Mouse (Mus musculus): Measurements from ENCODE around the gene Tmem151a. TPM values are rescaled to one million over a fixed set of nuclear protein-coding genes. Genes with fewer than 3 reads are reported as not detected.

The Tmem151a gene
- polyA plus RNA-seq, 1 experiment from 2014 or later, result 4.4 TPM

- H3K27me3 ChIP-seq (ENCODE audit: insufficient read depth, low read length), result no peaks in the 10 kb centered on the region
- H3K36me3 ChIP-seq (ENCODE audit: insufficient read depth), result peaks cover 64% of the 10 kb centered on the region
- under 1% methylated on average over 46 of the region's 46 CpGs for WGBS
- TF ChIP-seq CTCF (IDR thresholded peaks at IDR 0.05; ENCODE audit: low read depth), result no peak
- H3K4me2 ChIP-seq, result peak within 1 kb of the TSS; percentile 89
- peak; percentile 100 for DNase-seq
- peaks cover 5% of the 10 kb centered on the region; the same call in 1 of the 2 replicates for H3K4me1 ChIP-seq (ENCODE audit: insufficient read depth)
- peak within 1 kb of the TSS; percentile 91 for H3K27ac ChIP-seq (ENCODE audit: low read depth)
- H3K9ac ChIP-seq, result peak within 1 kb of the TSS; percentile 87
- peak within 1 kb of the TSS; percentile 81 for H3K4me3 ChIP-seq (ENCODE audit: low read depth, low read length)
- peak; percentile 97 for ATAC-seq (ENCODE audit: insufficient read depth)
- no peaks in the 10 kb centered on the region for H3K9me3 ChIP-seq (ENCODE audit: low read depth, low read length)
Observed at GRCm38 (mm10) chr19:5106731-5107191, 21.4 kb upstream of the Tmem151a start, which contains the start of gene Rab1b. Rab1b (minus strand) TSS chr19:5107072.

DNA sequence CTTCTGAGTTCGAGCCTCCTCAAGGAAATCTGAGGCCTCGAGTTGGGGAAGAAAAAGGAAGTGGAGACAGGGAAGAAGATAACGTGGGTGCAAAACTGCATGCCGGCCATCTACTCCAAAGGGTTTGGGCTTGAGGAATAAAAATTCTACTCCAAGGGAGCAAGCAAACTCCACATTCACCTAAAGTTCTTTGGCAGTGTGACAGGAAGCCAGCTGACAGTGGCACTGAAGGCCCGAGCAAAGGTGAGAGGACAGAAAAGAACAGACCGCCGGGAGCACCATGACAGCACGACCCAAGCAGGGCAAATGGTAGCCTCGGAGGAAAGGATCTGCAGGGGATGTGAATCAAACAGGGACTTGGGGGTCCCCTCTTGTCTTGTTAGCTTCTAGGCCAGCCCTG is 20.7 kb upstream of the Tmem151a start:
- peaks cover 64% of the 10 kb centered on the region for H3K36me3 ChIP-seq (ENCODE audit: insufficient read depth)
- no peak for ATAC-seq (ENCODE audit: insufficient read depth)

DNA sequence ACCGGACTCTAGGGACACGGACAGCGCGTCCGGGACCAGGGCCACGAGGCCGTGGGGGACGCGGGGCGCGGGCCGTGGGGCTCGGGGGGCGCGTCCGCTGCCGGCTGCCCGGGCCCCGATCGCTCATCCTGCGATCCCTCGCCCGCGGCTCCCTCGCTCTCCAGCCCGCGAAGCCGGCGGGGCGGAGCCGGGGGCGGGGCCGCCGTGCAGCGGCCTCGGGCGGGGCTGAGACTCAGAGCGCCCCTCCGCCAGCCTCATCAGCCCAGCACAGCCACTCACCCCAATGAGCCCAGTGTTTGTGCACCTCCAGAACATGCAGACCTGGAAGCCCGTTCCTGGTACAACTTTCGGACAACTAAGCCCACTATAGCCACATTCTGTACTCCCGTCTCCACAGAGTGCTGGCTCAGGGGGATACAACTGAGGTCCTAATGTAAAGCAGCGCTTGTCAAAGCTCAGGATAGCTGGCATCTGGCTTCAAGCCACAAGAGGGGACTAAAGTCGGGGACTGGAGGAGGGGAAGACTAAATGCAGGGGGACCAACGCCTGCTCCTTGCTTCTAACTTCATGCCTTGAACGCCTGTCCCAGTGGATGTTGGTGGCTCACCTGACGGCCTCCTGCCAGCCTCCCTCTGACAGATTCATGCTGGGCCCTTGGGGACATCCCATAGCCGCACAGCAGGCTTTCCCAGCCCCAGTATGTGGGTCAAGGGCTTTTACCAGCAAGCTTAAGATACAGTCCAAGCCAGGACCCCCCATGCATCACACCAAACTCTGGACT is 13.2 kb upstream of the Tmem151a start, which contains the start of gene Cnih2:
Cnih2 (minus strand) TSS at position 159 of the 781 bp plus-strand sequence.
- H3K4me1 ChIP-seq (ENCODE audit: insufficient read depth), result peaks cover 2% of the 10 kb centered on the region; the same call in 1 of the 2 replicates
- peaks cover 43% of the 10 kb centered on the region for H3K36me3 ChIP-seq (ENCODE audit: insufficient read depth)
- no peaks in the 10 kb centered on the region for H3K27me3 ChIP-seq (ENCODE audit: insufficient read depth, low read length)
- H3K4me2 ChIP-seq, result peak within 1 kb of the TSS; percentile 99
- H3K27ac ChIP-seq (ENCODE audit: low read depth), result peak within 1 kb of the TSS; percentile 20
- no peaks in the 10 kb centered on the region for H3K9me3 ChIP-seq (ENCODE audit: low read depth, low read length)
- peak within 1 kb of the TSS; percentile 76 for H3K9ac ChIP-seq
- no peak for TF ChIP-seq CTCF (IDR thresholded peaks at IDR 0.05; ENCODE audit: low read depth)
- DNase-seq (peak; percentile 88), ATAC-seq (ENCODE audit: insufficient read depth) (peak; percentile 61)
- H3K4me3 ChIP-seq (ENCODE audit: low read depth, low read length), result peak within 1 kb of the TSS; percentile 56
- WGBS, result 3% methylated on average over 46 of the region's 48 CpGs

More for the DNA sequence above, 20.7 kb upstream of the Tmem151a start:
- H3K9me3 ChIP-seq (ENCODE audit: low read depth, low read length), result no peaks in the 10 kb centered on the region
- peak overlapping the region; percentile 89 for H3K4me2 ChIP-seq
- H3K27me3 ChIP-seq (ENCODE audit: insufficient read depth, low read length), result no peaks in the 10 kb centered on the region
- H3K27ac ChIP-seq (ENCODE audit: low read depth), result peak overlapping the region; percentile 91; the same call in 1 of the 2 replicates
- peak overlapping the region; percentile 87 for H3K9ac ChIP-seq
- 4% methylated on average over 9 of the region's 9 CpGs for WGBS
- no peak for DNase-seq
- TF ChIP-seq CTCF (IDR thresholded peaks at IDR 0.05; ENCODE audit: low read depth), result no peak
- peaks cover 5% of the 10 kb centered on the region; the same call in 1 of the 2 replicates for H3K4me1 ChIP-seq (ENCODE audit: insufficient read depth)
- peak overlapping the region; percentile 81 for H3K4me3 ChIP-seq (ENCODE audit: low read depth, low read length)

- ATAC-seq (ENCODE audit: insufficient read depth) (peak; percentile 10; the same call in 1 of the 2 replicates), DNase-seq (no peak)
- WGBS, result 3% methylated on average over 30 of the region's 31 CpGs
- no peaks in the 10 kb centered on the region for H3K27me3 ChIP-seq (ENCODE audit: insufficient read depth, low read length)
- no peaks in the 10 kb centered on the region for H3K9me3 ChIP-seq (ENCODE audit: low read depth, low read length)
- peak overlapping the region; percentile 99 for H3K4me2 ChIP-seq
- peaks cover 42% of the 10 kb centered on the region for H3K36me3 ChIP-seq (ENCODE audit: insufficient read depth)
- peak overlapping the region; percentile 56 for H3K4me3 ChIP-seq (ENCODE audit: low read depth, low read length)
- TF ChIP-seq CTCF (IDR thresholded peaks at IDR 0.05; ENCODE audit: low read depth), result no peak
- no peak overlapping the region for H3K27ac ChIP-seq (ENCODE audit: low read depth)
- H3K9ac ChIP-seq, result peak overlapping the region; percentile 76
- peaks cover 2% of the 10 kb centered on the region; the same call in 1 of the 2 replicates for H3K4me1 ChIP-seq (ENCODE audit: insufficient read depth)
Observed at GRCm38 (mm10) chr19:5097521-5098362, 12.4 kb upstream of the Tmem151a start.

GRCm38 (mm10) chr19:5095887-5096474 is 10.7 kb upstream of the Tmem151a start:
- H3K4me3 ChIP-seq (ENCODE audit: low read depth, low read length), result no peak overlapping the region
- 6% methylated on average over 9 of the region's 9 CpGs for WGBS
- no peak for DNase-seq

GRCm38 (mm10) chr19:5094746-5095417 is 9.6 kb upstream of the Tmem151a start:
- H3K4me3 ChIP-seq (ENCODE audit: low read depth, low read length), result no peak overlapping the region
- peaks cover 2% of the 10 kb centered on the region; the same call in 1 of the 2 replicates for H3K4me1 ChIP-seq (ENCODE audit: insufficient read depth)
- H3K36me3 ChIP-seq (ENCODE audit: insufficient read depth), result peaks cover 39% of the 10 kb centered on the region
- peak; percentile 22 for ATAC-seq (ENCODE audit: insufficient read depth)
- no peak overlapping the region for H3K4me2 ChIP-seq
- H3K27me3 ChIP-seq (ENCODE audit: insufficient read depth, low read length), result no peaks in the 10 kb centered on the region
- no peak overlapping the region for H3K27ac ChIP-seq (ENCODE audit: low read depth)
- H3K9ac ChIP-seq, result no peak overlapping the region
- WGBS, result 40% methylated on average over 11 of the region's 11 CpGs
- DNase-seq, result no peak
- H3K9me3 ChIP-seq (ENCODE audit: low read depth, low read length), result no peaks in the 10 kb centered on the region
- no peak for TF ChIP-seq CTCF (IDR thresholded peaks at IDR 0.05; ENCODE audit: low read depth)

More at GRCm38 (mm10) chr19:5095887-5096474, 10.7 kb upstream of the Tmem151a start:
- Histone ChIP-seq H3K9ac (no peak overlapping the region), H3K27me3 (ENCODE audit: insufficient read depth, low read length) (no peaks in the 10 kb centered on the region), H3K4me2 (no peak overlapping the region), H3K9me3 (ENCODE audit: low read depth, low read length) (no peaks in the 10 kb centered on the region), H3K27ac (ENCODE audit: low read depth) (no peak overlapping the region), H3K4me1 (ENCODE audit: insufficient read depth) (peaks cover 2% of the 10 kb centered on the region; the same call in 1 of the 2 replicates), H3K36me3 (ENCODE audit: insufficient read depth) (peaks cover 40% of the 10 kb centered on the region)
- TF ChIP-seq CTCF (IDR thresholded peaks at IDR 0.05; ENCODE audit: low read depth), result no peak
- ATAC-seq (ENCODE audit: insufficient read depth), result no peak
